Mouse (Mus musculus) MEL (cell line): ENCODE data around the gene Acvr2b.

Experiments
- CHD1 ChIP-seq: IDR thresholded peaks from 2 replicates; pipeline ENCODE4 v1.6.1; 2012; ENCODE audit warnings: low read depth, mild to moderate bottlenecking, inconsistent platforms, low read length, improper control_type of control experiment
- CTCF ChIP-seq, 3 experiments: IDR thresholded peaks in 2 of 3; conservative IDR thresholded peaks in 1 of 3; 2 replicates each; pipeline ENCODE4 v1.5.1; 2011 to 2012; ENCODE audit warnings: low read length in 3 of 3, low read depth in 2 of 3, mild to moderate bottlenecking in 2 of 3, improper control_type of control experiment in 1 of 3, inconsistent platforms in 1 of 3, mixed read lengths in 1 of 3, moderate library complexity in 1 of 3; ENCODE audit not compliant: control insufficient read depth in 1 of 3, insufficient read depth in 1 of 3, poor library complexity in 1 of 3, severe bottlenecking in 1 of 3
- ELF1 ChIP-seq: IDR thresholded peaks from 2 replicates; pipeline ENCODE4 v1.6.1; 2014; ENCODE audit warnings: low read depth, mild to moderate bottlenecking, inconsistent platforms, low read length, improper control_type of control experiment, moderate library complexity
- GATA1 ChIP-seq: IDR thresholded peaks from 2 replicates; pipeline ENCODE4 v1.6.1; 2011; ENCODE audit warnings: low read depth, low read length, improper control_type of control experiment
- MYC ChIP-seq: IDR thresholded peaks from 2 replicates; pipeline ENCODE4 v1.6.1; 2011; ENCODE audit warnings: low read depth, mild to moderate bottlenecking, low read length, improper control_type of control experiment, moderate library complexity
- NELFE ChIP-seq: IDR thresholded peaks from 2 replicates; pipeline ENCODE4 v1.6.1; 2011; ENCODE audit warnings: low read depth, low read length, improper control_type of control experiment
- POLR2A ChIP-seq, 2 experiments: IDR thresholded peaks; 2 replicates each; pipeline ENCODE4 v1.6.1; 2011 to 2012; ENCODE audit warnings: low read length in 2 of 2, mild to moderate bottlenecking in 2 of 2, control low read depth in 1 of 2, improper control_type of control experiment in 1 of 2, low read depth in 1 of 2, moderate library complexity in 1 of 2; ENCODE audit not compliant: control insufficient read depth in 1 of 2, insufficient read depth in 1 of 2, poor library complexity in 1 of 2

GRCm38 (mm10) chr9:119477754-119478153 lies 75.8 kb downstream of the Acvr2b start:
- TF ChIP-seq MYC = no peak
- TF ChIP-seq NELFE = no peak
- no peak for TF ChIP-seq CTCF (IDR thresholded peaks at IDR 0.05 in 2 of 3, conservative IDR thresholded peaks at IDR 0.05 in 1 of 3; ENCODE audit: control insufficient read depth in 1 of 3, insufficient read depth in 1 of 3, low read depth in 2 of 3, low read length in 3 of 3, poor library complexity in 1 of 3, severe bottlenecking in 1 of 3)
- TF ChIP-seq CHD1 = no peak
- no peak for TF ChIP-seq ELF1
- TF ChIP-seq GATA1 = no peak
- TF ChIP-seq POLR2A (IDR thresholded peaks at IDR 0.05; ENCODE audit: control insufficient read depth in 1 of 2, insufficient read depth in 1 of 2, low read depth in 1 of 2, low read length in 2 of 2, poor library complexity in 1 of 2) = no peak
